Mouse (Mus musculus) ES-E14 (cell line): ENCODE results near the gene Zfp612. TPM values are rescaled to one million over a fixed set of nuclear protein-coding genes. Genes with fewer than 3 reads are reported as not detected.

Experiments used
- DNase-seq: peaks from one replicate; pipeline ENCODE4 v3.0.0-alpha.2; 2013; ENCODE audit warnings: low read depth, low spot score
- H3K27ac ChIP-seq: 2 replicates; pipeline ENCODE4 v1.5.1; 2012; ENCODE audit warnings: low read depth, mild to moderate bottlenecking, low read length, moderate library complexity, mixed read lengths; ENCODE audit not compliant: poor library complexity, insufficient read depth, severe bottlenecking
- H3K36me3 ChIP-seq: 2 replicates; pipeline ENCODE4 v1.6.1; 2012; ENCODE audit warnings: mild to moderate bottlenecking, low read length, moderate library complexity, mixed read lengths; ENCODE audit not compliant: control insufficient read depth, poor library complexity, insufficient read depth, severe bottlenecking
- H3K4me1 ChIP-seq, 2 experiments: fragments of 150-350 bp in 1 of 2; sonication (generic) in 1 of 2; 2 replicates each; pipeline ENCODE4 v1.6.1; 2012; ENCODE audit warnings: low read length in 2 of 2, mild to moderate bottlenecking in 1 of 2, mixed read lengths in 1 of 2; ENCODE audit not compliant: control insufficient read depth in 2 of 2, insufficient read depth in 2 of 2, poor library complexity in 1 of 2
- H3K4me3 ChIP-seq, 2 experiments: fragments of 150-350 bp in 1 of 2; sonication (generic) in 1 of 2; 2 replicates each; pipeline ENCODE4 v1.5.1; 2012; ENCODE audit warnings: low read length in 2 of 2, low read depth in 1 of 2, mild to moderate bottlenecking in 1 of 2, mixed read lengths in 1 of 2; ENCODE audit not compliant: insufficient read depth in 1 of 2, poor library complexity in 1 of 2, severe bottlenecking in 1 of 2
- H3K9ac ChIP-seq: 2 replicates; pipeline ENCODE4 v1.6.1; 2012; ENCODE audit warnings: low read depth, mild to moderate bottlenecking, low read length, mixed read lengths; ENCODE audit not compliant: poor library complexity, insufficient read depth, severe bottlenecking
- H3K9me3 ChIP-seq: fragments of 150-350 bp; sonication (generic); 2 replicates; pipeline ENCODE4 v1.6.1; 2012; ENCODE audit warnings: low read depth, mild to moderate bottlenecking, low read length; ENCODE audit not compliant: control insufficient read depth, insufficient read depth
- CHD2 ChIP-seq: IDR thresholded peaks from 2 replicates; pipeline ENCODE4 v1.6.1; 2014; ENCODE audit warnings: mild to moderate bottlenecking, low read depth, low read length, inconsistent platforms
- HCFC1 ChIP-seq: IDR thresholded peaks from 2 replicates; pipeline ENCODE4 v1.6.1; 2012; ENCODE audit warnings: low read length, inconsistent platforms, borderline replicate concordance; ENCODE audit not compliant: insufficient read depth
- MAFK ChIP-seq: IDR thresholded peaks from 2 replicates; pipeline ENCODE4 v1.6.1; 2014; ENCODE audit warnings: mild to moderate bottlenecking, low read depth, low read length, inconsistent platforms; ENCODE audit not compliant: insufficient read depth
- ZC3H11A ChIP-seq: IDR thresholded peaks from 2 replicates; pipeline ENCODE4 v1.6.1; 2012; ENCODE audit warnings: low read depth, mild to moderate bottlenecking, inconsistent platforms, low read length, borderline replicate concordance
- ZNF384 ChIP-seq: IDR thresholded peaks from 2 replicates; pipeline ENCODE4 v1.6.1; 2012; ENCODE audit warnings: low read depth, low read length, inconsistent platforms
- in situ Hi-C, 2 experiments: fragments of 600-800 bp; cut with MboI; formaldehyde crosslinking; loops; one replicate each; pipeline ENCODE4 v1.15.1; 2025; ENCODE audit warnings: low sequenced_read_pairs in 2 of 2, inconsistent platforms in 1 of 2; ENCODE audit not compliant: unreplicated experiment in 2 of 2
- total RNA-seq: library from RNA; depleted of rRNA; stranded (reverse); fragments of 300-350 nt; gene quantifications from 2 replicates; pipeline ENCODE4 v1.2.3, GENCODE M21; 2012

Gene Zfp612
- total RNA-seq, 1 experiment, result 3.9 TPM

- in situ Hi-C loops, result no loop called here
- no peak overlapping the region for H3K9ac ChIP-seq
- H3K4me3 ChIP-seq, result no peak overlapping the region
- no peak overlapping the region for H3K27ac ChIP-seq
- DNase-seq, result no peak
- TF ChIP-seq CHD2 (no peak), ZNF384 (no peak), ZC3H11A (no peak), MAFK (no peak), HCFC1 (no peak)
- no peaks in the 10 kb centered on the region for H3K36me3 ChIP-seq
- no peaks in the 10 kb centered on the region for H3K9me3 ChIP-seq
- no peaks in the 10 kb centered on the region for H3K4me1 ChIP-seq
These were observed 14.8 kb upstream of the Zfp612 start for GRCm38 (mm10) chr8:110064606-110065365.

GRCm38 (mm10) chr8:110065676-110066075, 13.9 kb upstream of the Zfp612 start:
- H3K36me3 ChIP-seq, result no peaks in the 10 kb centered on the region
- no peak for DNase-seq

GRCm38 (mm10) chr8:110069706-110070105, 9.8 kb upstream of the Zfp612 start:
- DNase-seq, result no peak
- H3K27ac ChIP-seq, result no peak overlapping the region
- H3K4me1 ChIP-seq, result no peaks in the 10 kb centered on the region
- TF ChIP-seq MAFK (no peak), ZNF384 (no peak), ZC3H11A (no peak), CHD2 (no peak), HCFC1 (no peak)
- H3K4me3 ChIP-seq, result no peak overlapping the region
- H3K9me3 ChIP-seq, result no peaks in the 10 kb centered on the region
- H3K9ac ChIP-seq, result no peak overlapping the region
- no peaks in the 10 kb centered on the region for H3K36me3 ChIP-seq
- in situ Hi-C loops, result no loop called here

More at GRCm38 (mm10) chr8:110065676-110066075, 13.9 kb upstream of the Zfp612 start:
- Histone ChIP-seq H3K9me3 (no peaks in the 10 kb centered on the region), H3K4me3 (no peak overlapping the region), H3K9ac (no peak overlapping the region), H3K4me1 (no peaks in the 10 kb centered on the region), H3K27ac (no peak overlapping the region)
- in situ Hi-C loops, result no loop called here
- TF ChIP-seq ZNF384, result no peak
- TF ChIP-seq CHD2, result no peak
- TF ChIP-seq ZC3H11A, result no peak
- TF ChIP-seq MAFK, result no peak
- TF ChIP-seq HCFC1, result no peak

- H3K4me1 ChIP-seq, result no peaks in the 10 kb centered on the region
- H3K27ac ChIP-seq, result no peak overlapping the region
- H3K4me3 ChIP-seq, result no peak overlapping the region
- H3K9ac ChIP-seq, result no peak overlapping the region
- no peaks in the 10 kb centered on the region for H3K36me3 ChIP-seq
- TF ChIP-seq CHD2 (no peak), ZC3H11A (peak; percentile 80)
- in situ Hi-C loops, result no loop called here
- peak; percentile 59 for DNase-seq
- H3K9me3 ChIP-seq, result no peaks in the 10 kb centered on the region
These were observed 7.9 kb upstream of the Zfp612 start for GRCm38 (mm10) chr8:110071600-110071999.

- no peak overlapping the region for H3K9ac ChIP-seq
- peaks cover 0 to 2% of the 10 kb centered on the region in 2 experiments; a peak in 1 of 4 replicates for H3K4me1 ChIP-seq
- H3K4me3 ChIP-seq, result no peak overlapping the region
- H3K27ac ChIP-seq, result no peak overlapping the region
- no peaks in the 10 kb centered on the region for H3K36me3 ChIP-seq
- no peak for DNase-seq
- in situ Hi-C loops, result no loop called here
- no peaks in the 10 kb centered on the region for H3K9me3 ChIP-seq
- no peak for TF ChIP-seq HCFC1
- no peak for TF ChIP-seq CHD2
- no peak for TF ChIP-seq ZNF384
- no peak for TF ChIP-seq MAFK
- TF ChIP-seq ZC3H11A, result no peak
These were observed 5.0 kb upstream of the Zfp612 start for GRCm38 (mm10) chr8:110074496-110074895.
